ENCODE assay signal across 22 mouse cellular contexts in the genomic region with DNA sequence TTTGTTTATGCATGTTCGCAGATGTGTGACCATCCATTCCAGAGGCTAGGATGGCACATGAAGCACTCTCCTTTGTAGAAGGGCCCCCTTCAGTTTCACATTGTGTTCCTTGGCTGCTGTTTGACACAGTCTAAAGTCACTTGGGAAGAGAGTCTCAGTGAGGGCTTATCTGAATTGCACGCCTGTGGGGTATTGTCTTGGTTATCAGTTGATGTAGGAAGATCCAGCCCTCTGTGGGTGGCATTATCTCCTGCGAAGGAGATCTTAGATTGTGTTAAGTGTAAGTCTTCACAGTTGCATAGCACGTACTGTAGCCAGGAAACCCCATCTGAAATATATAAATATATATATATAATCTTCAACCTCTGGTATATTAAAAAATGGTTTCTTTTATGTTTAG. TPM values are rescaled to one million over a fixed set of nuclear protein-coding genes. Genes with fewer than 3 reads are reported as not detected.
A peak's percentile ranks its signal among the peaks of the same experiment; 100 is the strongest.
DNase-seq lines count a peak whose midpoint lies in the region; ATAC-seq and TF ChIP-seq lines count a peak whose summit lies in the region.
"Had no signal": no experiment of that assay in that cellular context is flagged by ENCODE, and none has a peak within 500 bp of the region (broad histone marks: within the 10 kb centered on the region; RNA-seq: fewer than 3 reads in every experiment).

No protein-coding gene starts in this region.

- WGBS in heart, embryonic 12.5 days: 66% methylated on average over 4 of the region's 4 CpGs
- WGBS in liver, embryonic 12.5 days (ENCODE audit: insufficient replicate concordance): 48% methylated on average over 4 of the region's 4 CpGs
- 59% methylated on average over 4 of the region's 4 CpGs for WGBS in liver, postnatal 0 days (ENCODE audit: insufficient replicate concordance)
- 38% methylated on average over 4 of the region's 4 CpGs for WGBS in liver, embryonic 15.5 days (ENCODE audit: insufficient replicate concordance)
- 91% methylated on average over 4 of the region's 4 CpGs for WGBS in forebrain, embryonic 10.5 days

- H3K9ac ChIP-seq in heart, embryonic 12.5 days: no peak overlapping the region
- no peak overlapping the region for H3K9ac ChIP-seq in liver, embryonic 12.5 days
- no peak overlapping the region for H3K9ac ChIP-seq in liver, postnatal 0 days (replicated peaks)
- no peak overlapping the region for H3K9ac ChIP-seq in liver, embryonic 15.5 days
- H3K9ac ChIP-seq: forebrain, embryonic 13.5 days; forebrain, postnatal 0 days; hindbrain, embryonic 13.5 days; intestine, embryonic 15.5 days had no signal

- H3K27ac ChIP-seq in heart, embryonic 12.5 days (ENCODE audit: poor library complexity, severe bottlenecking): 0 out of 2 replicates have a peak overlapping the region, but pooled peaks have one; percentile 33
- no peak overlapping the region for H3K27ac ChIP-seq in liver, embryonic 12.5 days
- H3K27ac ChIP-seq in liver, postnatal 0 days (ENCODE audit: low read depth): no peak overlapping the region
- H3K27ac ChIP-seq in liver, embryonic 15.5 days (replicated peaks): no peak overlapping the region
- no peak overlapping the region for H3K27ac ChIP-seq in forebrain, embryonic 10.5 days
- H3K27ac ChIP-seq: embryonic facial prominence, embryonic 10.5 days; forebrain, embryonic 13.5 days; gastrocnemius, adult 2 months; hindbrain, embryonic 13.5 days; hindbrain, postnatal 0 days; intestine, embryonic 15.5 days had no signal

- peaks cover 38% of the 10 kb centered on the region for H3K4me1 ChIP-seq in heart, embryonic 12.5 days (replicated peaks)
- H3K4me1 ChIP-seq in liver, embryonic 12.5 days: peaks cover 20% of the 10 kb centered on the region
- H3K4me1 ChIP-seq in liver, postnatal 0 days (ENCODE audit: insufficient read depth): peaks cover 6% of the 10 kb centered on the region; the same call in 1 of the 2 replicates
- H3K4me1 ChIP-seq in liver, embryonic 15.5 days (replicated peaks): peaks cover 21% of the 10 kb centered on the region
- no peaks in the 10 kb centered on the region for H3K4me1 ChIP-seq in forebrain, embryonic 10.5 days
- H3K4me1 ChIP-seq: embryonic facial prominence, embryonic 10.5 days; forebrain, embryonic 13.5 days; hindbrain, embryonic 13.5 days had no signal

- DNase-seq in heart, adult 8-10 months (ENCODE audit: low spot score): no peak
- no peak for DNase-seq in liver, postnatal 0 days
- DNase-seq in gastrocnemius, postnatal 14 days: no peak
- DNase-seq in forebrain, embryonic 10.5 days (ENCODE audit: extremely low spot score, low spot score): no peak
- DNase-seq: adrenal gland, adult 8-10 months; adrenal gland, postnatal 36 days; cerebellum, adult 2 months; cerebellum, postnatal 10 days; forebrain, postnatal 0 days; gastrocnemius, adult 2 months; gastrocnemius, postnatal 36 days; heart, adult 18-20 months had no signal

- intact Hi-C loops in gastrocnemius, postnatal 14 days (cut with DNase I; ENCODE audit: low total_unique reads): no loop called here

- TF ChIP-seq EP300 in liver, postnatal 0 days (IDR thresholded peaks at IDR 0.05; ENCODE audit: low read depth): no peak

- TF ChIP-seq CTCF in liver, postnatal 0 days (IDR thresholded peaks at IDR 0.05; ENCODE audit: low read depth): no peak

- H3K27me3 ChIP-seq in heart, embryonic 12.5 days (replicated peaks): no peaks in the 10 kb centered on the region
- H3K27me3 ChIP-seq in liver, embryonic 12.5 days (replicated peaks): no peaks in the 10 kb centered on the region
- H3K27me3 ChIP-seq in liver, postnatal 0 days (ENCODE audit: insufficient read depth, low read length): no peaks in the 10 kb centered on the region
- no peaks in the 10 kb centered on the region for H3K27me3 ChIP-seq in liver, embryonic 15.5 days
- H3K27me3 ChIP-seq in forebrain, embryonic 10.5 days (ENCODE audit: poor library complexity, severe bottlenecking): no peaks in the 10 kb centered on the region
- H3K27me3 ChIP-seq: CH12.LX; forebrain, embryonic 13.5 days; hindbrain, embryonic 13.5 days; intestine, embryonic 15.5 days had no signal

- H3K4me2 ChIP-seq in heart, embryonic 12.5 days: no peak overlapping the region
- H3K4me2 ChIP-seq in liver, embryonic 12.5 days: no peak overlapping the region
- no peak overlapping the region for H3K4me2 ChIP-seq in liver, postnatal 0 days (ENCODE audit: low read depth, low read length)
- no peak overlapping the region for H3K4me2 ChIP-seq in liver, embryonic 15.5 days
- H3K4me2 ChIP-seq: forebrain, embryonic 13.5 days; heart, embryonic 11.5 days; hindbrain, embryonic 13.5 days; intestine, embryonic 15.5 days had no signal

- ATAC-seq in heart, embryonic 12.5 days (ENCODE audit: insufficient number of reproducible peaks, low FRiP score): no peak
- peak; percentile 53; the same call in 1 of the 2 replicates for ATAC-seq in liver, embryonic 12.5 days
- no peak for ATAC-seq in liver, postnatal 0 days
- peak; percentile 50 for ATAC-seq in liver, embryonic 15.5 days (ENCODE audit: insufficient read depth)
- ATAC-seq: forebrain, embryonic 13.5 days; forebrain, postnatal 0 days; hindbrain, postnatal 0 days; intestine, embryonic 15.5 days had no signal

- no peaks in the 10 kb centered on the region for H3K9me3 ChIP-seq in heart, embryonic 12.5 days (replicated peaks)
- H3K9me3 ChIP-seq in liver, embryonic 12.5 days (replicated peaks): no peaks in the 10 kb centered on the region
- H3K9me3 ChIP-seq in liver, postnatal 0 days (ENCODE audit: low read length): no peaks in the 10 kb centered on the region
- no peaks in the 10 kb centered on the region for H3K9me3 ChIP-seq in liver, embryonic 15.5 days (replicated peaks)
- no peaks in the 10 kb centered on the region for H3K9me3 ChIP-seq in forebrain, embryonic 10.5 days
- H3K9me3 ChIP-seq: embryonic facial prominence, embryonic 10.5 days; forebrain, embryonic 13.5 days; hindbrain, embryonic 13.5 days; intestine, embryonic 15.5 days had no signal

- no peak overlapping the region for H3K4me3 ChIP-seq in heart, embryonic 12.5 days
- no peak overlapping the region for H3K4me3 ChIP-seq in liver, embryonic 12.5 days
- no peak overlapping the region for H3K4me3 ChIP-seq in liver, postnatal 0 days (ENCODE audit: low read depth, low read length)
- H3K4me3 ChIP-seq in liver, embryonic 15.5 days (replicated peaks): no peak overlapping the region
- no peak overlapping the region for H3K4me3 ChIP-seq in forebrain, embryonic 10.5 days
- H3K4me3 ChIP-seq: embryonic facial prominence, embryonic 10.5 days; forebrain, embryonic 13.5 days; gastrocnemius, adult 2 months; hindbrain, embryonic 13.5 days; intestine, embryonic 15.5 days had no signal

- H3K36me3 ChIP-seq in heart, embryonic 12.5 days: peaks cover 84% of the 10 kb centered on the region
- H3K36me3 ChIP-seq in liver, embryonic 12.5 days: peaks cover 90% of the 10 kb centered on the region
- H3K36me3 ChIP-seq in liver, postnatal 0 days (replicated peaks; ENCODE audit: insufficient read depth, low read length): peaks cover 44% of the 10 kb centered on the region
- H3K36me3 ChIP-seq in liver, embryonic 15.5 days (replicated peaks): peaks cover 81% of the 10 kb centered on the region
- peaks cover 99% of the 10 kb centered on the region for H3K36me3 ChIP-seq in forebrain, embryonic 10.5 days (replicated peaks)

RNA-seq across cellular contexts. Expression of a gene that starts 23.1 kb away (rescaled TPM):
- 624 and 643 TPM in 2 replicates for polyA plus RNA-seq in heart, embryonic 12.5 days (2016; fragmentation: Nextera tagmentation; extraction: Ambion mirVana)
- 100 to 1,000 TPM; 344 to 366 (median 354) TPM for total RNA-seq in heart, adult 8-10 months (2022)
- 173 and 176 TPM in 2 replicates for polyA plus RNA-seq in liver, embryonic 12.5 days (2016; fragmentation: Nextera tagmentation; extraction: Ambion mirVana)
- 56.7 and 70.3 TPM in 2 replicates for polyA plus RNA-seq in liver, postnatal 0 days (2015; fragmentation: Nextera tagmentation; extraction: Ambion mirVana)
- polyA plus RNA-seq in liver, embryonic 15.5 days (2015; fragmentation: Nextera tagmentation; extraction: Ambion mirVana): 90.0 and 90.8 TPM in 2 replicates
- 100 to 1,000 TPM; 388 to 415 TPM for total RNA-seq in gastrocnemius, postnatal 14 days (2021)
- polyA plus RNA-seq in forebrain, embryonic 10.5 days (2016; fragmentation: Nextera tagmentation; extraction: Ambion mirVana): 634 and 643 TPM in 2 replicates

Comparison
In these comparisons a context has a peak if more than half of its experiments do, and no peak if none do; other contexts are left out.
1. ATAC-seq: peak in liver, embryonic 12.5 days (single experiment) and liver, embryonic 15.5 days (single experiment); none in heart, embryonic 12.5 days (single experiment) and liver, postnatal 0 days (single experiment).